Mouse (Mus musculus) heart, embryonic 14.5 days (tissue): ENCODE measurements around the gene Wdr74. TPM values are rescaled to one million over a fixed set of nuclear protein-coding genes. Genes with fewer than 3 reads are reported as not detected.

Experiments used
- ATAC-seq: fragments of 200-750 bp; cut with Nextera tagmentation; 2 replicates; pipeline ENCODE4 v1.8.0; 2017; ENCODE audit warnings: low read depth, moderate TSS enrichment; ENCODE audit not compliant: insufficient number of reproducible peaks, insufficient read depth, low FRiP score
- H3K27ac ChIP-seq, 2 experiments: fragments of 200-500 bp in 1 of 2; fragments of 300-500 bp in 1 of 2; sonication (generic) in 1 of 2; replicated peaks in 1 of 2; 2 replicates each; pipeline ENCODE4 v1.5.1; 2012 to 2014; ENCODE audit warnings: low read depth in 2 of 2, low read length in 2 of 2, control low read depth in 1 of 2, mild to moderate bottlenecking in 1 of 2, mixed read lengths in 1 of 2; ENCODE audit not compliant: control insufficient read depth in 1 of 2, insufficient read depth in 1 of 2
- H3K27me3 ChIP-seq: fragments of 300-500 bp; sonication (generic); 2 replicates; pipeline ENCODE4 v1.6.1; 2014; ENCODE audit warnings: mild to moderate bottlenecking, low read length, control low read depth; ENCODE audit not compliant: control insufficient read depth, insufficient read depth
- H3K36me3 ChIP-seq: fragments of 300-500 bp; sonication (generic); 2 replicates; pipeline ENCODE4 v1.6.1; 2014; ENCODE audit warnings: mild to moderate bottlenecking, control low read depth, low read length, mixed read lengths; ENCODE audit not compliant: control insufficient read depth, insufficient read depth
- H3K4me1 ChIP-seq, 2 experiments: fragments of 200-500 bp in 1 of 2; fragments of 300-500 bp in 1 of 2; sonication (generic) in 1 of 2; 2 replicates each; pipeline ENCODE4 v1.6.1; 2012 to 2014; ENCODE audit warnings: low read length in 2 of 2, control low read depth in 1 of 2, mixed read lengths in 1 of 2; ENCODE audit not compliant: control insufficient read depth in 2 of 2, insufficient read depth in 2 of 2
- H3K4me2 ChIP-seq: fragments of 300-500 bp; sonication (generic); 2 replicates; pipeline ENCODE4 v1.6.1; 2014; ENCODE audit warnings: mild to moderate bottlenecking, low read length
- H3K4me3 ChIP-seq, 2 experiments: fragments of 200-500 bp in 1 of 2; fragments of 300-500 bp in 1 of 2; sonication (generic) in 1 of 2; 2 replicates each; pipeline ENCODE4 v1.5.1; 2012 to 2014; ENCODE audit warnings: low read length in 2 of 2, mild to moderate bottlenecking in 2 of 2, control low read depth in 1 of 2, low read depth in 1 of 2, moderate library complexity in 1 of 2; ENCODE audit not compliant: control insufficient read depth in 1 of 2, insufficient read depth in 1 of 2
- H3K9ac ChIP-seq: fragments of 300-500 bp; sonication (generic); 2 replicates; pipeline ENCODE4 v1.6.1; 2014; ENCODE audit warnings: mild to moderate bottlenecking, low read length
- H3K9me3 ChIP-seq: fragments of 300-500 bp; sonication (generic); 2 replicates; pipeline ENCODE4 v1.6.1; 2016; ENCODE audit warnings: low read length, control low read depth; ENCODE audit not compliant: control insufficient read depth
- WGBS: fragments of 180-500 bp; shearing (Covaris S2); extraction: QIAGEN DNeasy Blood & Tissue Kit; methylation state at CpG from one replicate; pipeline ENCODE4 v1.1.7; 2014; 5-methylcytosine and 5-hydroxymethylcytosine counted together
- polyA plus RNA-seq: library from polyadenylated mRNA; unstranded; fragments of >200 nt; fragmentation: Nextera tagmentation; extraction: Ambion mirVana; gene quantifications from 2 replicates; pipeline ENCODE4 v1.2.1, GENCODE M21; 2014

Wdr74 gene
- polyA plus RNA-seq, 1 experiment from 2014 or later, result 50.5 TPM

GRCm38 (mm10) chr19:8738911-8739310, 3.3 kb downstream of the Wdr74 start:
- Histone ChIP-seq H3K4me3 (no peak overlapping the region), H3K27ac (no peak overlapping the region), H3K27me3 (no peaks in the 10 kb centered on the region), H3K9ac (no peak overlapping the region), H3K4me1 (peaks cover 8 to 26% of the 10 kb centered on the region in 2 experiments), H3K9me3 (no peaks in the 10 kb centered on the region), H3K4me2 (no peak overlapping the region), H3K36me3 (peaks cover 46% of the 10 kb centered on the region)
- ATAC-seq, result no peak
- 84% methylated on average over 7 of the region's 7 CpGs for WGBS

GRCm38 (mm10) chr19:8739646-8740045, 4.0 kb downstream of the Wdr74 start:
- WGBS, result 89% methylated on average over 6 of the region's 6 CpGs
- Histone ChIP-seq H3K4me2 (no peak overlapping the region), H3K27ac (no peak overlapping the region), H3K9me3 (no peaks in the 10 kb centered on the region), H3K4me1 (peaks cover 8 to 26% of the 10 kb centered on the region in 2 experiments), H3K9ac (no peak overlapping the region), H3K4me3 (no peak overlapping the region), H3K36me3 (peaks cover 53% of the 10 kb centered on the region), H3K27me3 (no peaks in the 10 kb centered on the region)
- ATAC-seq, result no peak

GRCm38 (mm10) chr19:8740603-8741002, 5.0 kb downstream of the Wdr74 start, which contains the start of gene 1700092M07Rik:
1700092M07Rik (plus strand) TSS chr19:8740718.
- H3K9ac ChIP-seq, result peak within 1 kb of the TSS; percentile 84
- H3K9me3 ChIP-seq, result no peaks in the 10 kb centered on the region
- peak within 1 kb of the TSS; percentile 96 to 99 for H3K27ac ChIP-seq
- peak within 1 kb of the TSS; percentile 66 to 79 for H3K4me3 ChIP-seq
- peaks cover 63% of the 10 kb centered on the region for H3K36me3 ChIP-seq
- H3K4me1 ChIP-seq, result peaks cover 8 to 21% of the 10 kb centered on the region in 2 experiments
- WGBS, result 70% methylated on average over 14 of the region's 14 CpGs
- ATAC-seq, result no peak
- H3K4me2 ChIP-seq, result peak within 1 kb of the TSS; percentile 55
- H3K27me3 ChIP-seq, result no peaks in the 10 kb centered on the region

GRCm38 (mm10) chr19:8741243-8741869, 5.7 kb downstream of the Wdr74 start, which contains the start of gene Stx5a:
Stx5a (plus strand) TSS chr19:8741413.
- H3K4me3 ChIP-seq, result peak within 1 kb of the TSS; percentile 66 to 79
- under 1% methylated on average over 36 of the region's 36 CpGs for WGBS
- H3K4me1 ChIP-seq, result peaks cover 8 to 18% of the 10 kb centered on the region in 2 experiments
- no peaks in the 10 kb centered on the region for H3K9me3 ChIP-seq
- peak within 1 kb of the TSS; percentile 90 for H3K4me2 ChIP-seq
- H3K27ac ChIP-seq, result peak within 1 kb of the TSS; percentile 96 to 99
- peak within 1 kb of the TSS; percentile 84 for H3K9ac ChIP-seq
- peak; percentile 94 for ATAC-seq
- no peaks in the 10 kb centered on the region for H3K27me3 ChIP-seq
- H3K36me3 ChIP-seq, result peaks cover 70% of the 10 kb centered on the region

- Histone ChIP-seq H3K4me1 (peaks cover 8 to 18% of the 10 kb centered on the region in 2 experiments), H3K4me2 (peak overlapping the region; percentile 90), H3K9ac (peak overlapping the region; percentile 84), H3K27ac (peak overlapping the region; percentile 61 to 96), H3K9me3 (no peaks in the 10 kb centered on the region), H3K4me3 (peak overlapping the region; percentile 66 to 79), H3K36me3 (peaks cover 78% of the 10 kb centered on the region), H3K27me3 (no peaks in the 10 kb centered on the region)
- ATAC-seq, result no peak
- 11% methylated on average over 14 of the region's 14 CpGs for WGBS
Observed at GRCm38 (mm10) chr19:8742176-8742575, 6.5 kb downstream of the Wdr74 start.

- no peak overlapping the region for H3K4me3 ChIP-seq
- ATAC-seq, result no peak
- no peak overlapping the region for H3K4me2 ChIP-seq
- peaks cover 80% of the 10 kb centered on the region for H3K36me3 ChIP-seq
- H3K9ac ChIP-seq, result no peak overlapping the region
- H3K27ac ChIP-seq, result no peak overlapping the region
- peaks cover 8 to 17% of the 10 kb centered on the region in 2 experiments for H3K4me1 ChIP-seq
- no peaks in the 10 kb centered on the region for H3K27me3 ChIP-seq
- WGBS, result 95% methylated on average over 1 of the region's 1 CpGs
- no peaks in the 10 kb centered on the region for H3K9me3 ChIP-seq
Observed at GRCm38 (mm10) chr19:8745382-8745781, 9.8 kb downstream of the Wdr74 start.

- H3K9ac ChIP-seq, result no peak overlapping the region
- no peak for ATAC-seq
- H3K9me3 ChIP-seq, result no peaks in the 10 kb centered on the region
- H3K4me1 ChIP-seq, result peaks cover 3 to 9% of the 10 kb centered on the region in 2 experiments; a peak in 3 of 4 replicates
- no peaks in the 10 kb centered on the region for H3K27me3 ChIP-seq
- H3K4me2 ChIP-seq, result no peak overlapping the region
- H3K4me3 ChIP-seq, result no peak overlapping the region
- H3K36me3 ChIP-seq, result peaks cover 95% of the 10 kb centered on the region
- 68% methylated on average over 2 of the region's 2 CpGs for WGBS
- no peak overlapping the region for H3K27ac ChIP-seq
Observed at GRCm38 (mm10) chr19:8747368-8747767, 11.7 kb downstream of the Wdr74 start.
